Mouse (Mus musculus) heart, embryonic 11.5 days (tissue): ENCODE data around the gene Kat7. TPM values are rescaled to one million over a fixed set of nuclear protein-coding genes. Genes with fewer than 3 reads are reported as not detected.

Experiments used
- ATAC-seq: fragments of 200-750 bp; cut with Nextera tagmentation; replicated peaks from 2 replicates; pipeline ENCODE4 v1.8.0; 2017; ENCODE audit warnings: moderate library complexity; ENCODE audit not compliant: insufficient number of reproducible peaks, low FRiP score, low TSS enrichment
- H3K27ac ChIP-seq: fragments of 300-500 bp; sonication (generic); 2 replicates; pipeline ENCODE4 v1.5.1; 2014; ENCODE audit warnings: mild to moderate bottlenecking, low read depth, low read length
- H3K27me3 ChIP-seq: fragments of 300-500 bp; sonication (generic); 2 replicates; pipeline ENCODE4 v1.6.1; 2014; ENCODE audit warnings: mild to moderate bottlenecking, low read length, mixed read lengths; ENCODE audit not compliant: control insufficient read depth, insufficient read depth
- H3K36me3 ChIP-seq: fragments of 300-500 bp; sonication (generic); 2 replicates; pipeline ENCODE4 v1.6.1; 2014; ENCODE audit warnings: mild to moderate bottlenecking, low read length, moderate library complexity, mixed read lengths; ENCODE audit not compliant: control insufficient read depth, insufficient read depth
- H3K4me1 ChIP-seq: fragments of 300-500 bp; sonication (generic); 2 replicates; pipeline ENCODE4 v1.6.1; 2014; ENCODE audit warnings: low read length; ENCODE audit not compliant: control insufficient read depth, insufficient read depth
- H3K4me2 ChIP-seq: fragments of 300-500 bp; sonication (generic); 2 replicates; pipeline ENCODE4 v1.6.1; 2014; ENCODE audit warnings: mild to moderate bottlenecking, moderate library complexity
- H3K4me3 ChIP-seq: fragments of 300-500 bp; sonication (generic); 2 replicates; pipeline ENCODE4 v1.5.1; 2014; ENCODE audit warnings: low read depth, low read length
- H3K9ac ChIP-seq: fragments of 300-500 bp; sonication (generic); 2 replicates; pipeline ENCODE4 v1.6.1; 2014; ENCODE audit warnings: mild to moderate bottlenecking, low read depth, low read length, moderate library complexity
- H3K9me3 ChIP-seq: fragments of 300-500 bp; sonication (generic); replicated peaks from 2 replicates; pipeline ENCODE4 v1.6.1; 2016; ENCODE audit warnings: low read length; ENCODE audit not compliant: control insufficient read depth
- WGBS: fragments of 180-500 bp; shearing (Covaris S2); extraction: QIAGEN DNeasy Blood & Tissue Kit; methylation state at CpG from one replicate; pipeline ENCODE4 v1.1.7; 2014; ENCODE audit not compliant: insufficient replicate concordance; 5-methylcytosine and 5-hydroxymethylcytosine counted together
- polyA plus RNA-seq: library from polyadenylated mRNA; unstranded; fragments of >200 nt; fragmentation: Nextera tagmentation; extraction: Ambion mirVana; gene quantifications from 2 replicates; pipeline ENCODE4 v1.2.1, GENCODE M21; 2014

Gene Kat7
- polyA plus RNA-seq, 1 experiment from 2014 or later, result 43.2 TPM

- peak overlapping the region; percentile 98 for H3K4me3 ChIP-seq
- H3K27ac ChIP-seq, result peak overlapping the region; percentile 99
- H3K4me2 ChIP-seq, result peak overlapping the region; percentile 83
- no peaks in the 10 kb centered on the region for H3K27me3 ChIP-seq
- no peaks in the 10 kb centered on the region for H3K9me3 ChIP-seq
- peak; percentile 95 for ATAC-seq
- H3K36me3 ChIP-seq, result peaks cover 7% of the 10 kb centered on the region; the same call in 1 of the 2 replicates
- H3K9ac ChIP-seq, result peak overlapping the region; percentile 99
- peaks cover 14% of the 10 kb centered on the region for H3K4me1 ChIP-seq
- WGBS, result under 1% methylated on average over 36 of the region's 37 CpGs
These were observed 488 bp downstream of the Kat7 start for GRCm38 (mm10) chr11:95309510-95310006.

- Histone ChIP-seq H3K4me2 (no peak overlapping the region), H3K4me1 (peaks cover 14% of the 10 kb centered on the region), H3K9me3 (no peaks in the 10 kb centered on the region), H3K36me3 (peaks cover 7% of the 10 kb centered on the region; the same call in 1 of the 2 replicates), H3K4me3 (no peak overlapping the region), H3K9ac (no peak overlapping the region), H3K27me3 (no peaks in the 10 kb centered on the region), H3K27ac (no peak overlapping the region)
- 77% methylated on average over 8 of the region's 8 CpGs for WGBS
- ATAC-seq, result no peak
These were observed 2.5 kb downstream of the Kat7 start for GRCm38 (mm10) chr11:95307526-95307925.

- WGBS, result 92% methylated on average over 7 of the region's 7 CpGs
- no peak for ATAC-seq
- Histone ChIP-seq H3K9ac (no peak overlapping the region), H3K27me3 (no peaks in the 10 kb centered on the region), H3K9me3 (no peaks in the 10 kb centered on the region), H3K36me3 (peaks cover 10% of the 10 kb centered on the region), H3K4me3 (no peak overlapping the region), H3K27ac (no peak overlapping the region), H3K4me2 (no peak overlapping the region), H3K4me1 (peaks cover 8% of the 10 kb centered on the region)
These were observed 4.4 kb downstream of the Kat7 start for GRCm38 (mm10) chr11:95305600-95305999.

- ATAC-seq, result no peak
- no peak overlapping the region for H3K27ac ChIP-seq
- H3K36me3 ChIP-seq, result peaks cover 27% of the 10 kb centered on the region
- no peaks in the 10 kb centered on the region for H3K4me1 ChIP-seq
- no peak overlapping the region for H3K9ac ChIP-seq
- no peak overlapping the region for H3K4me3 ChIP-seq
- WGBS, result 94% methylated on average over 3 of the region's 3 CpGs
- no peaks in the 10 kb centered on the region for H3K9me3 ChIP-seq
- H3K27me3 ChIP-seq, result no peaks in the 10 kb centered on the region
- no peak overlapping the region for H3K4me2 ChIP-seq
These were observed 8.3 kb downstream of the Kat7 start for GRCm38 (mm10) chr11:95301772-95302171.

GRCm38 (mm10) chr11:95299886-95300285, 10.2 kb downstream of the Kat7 start:
- Histone ChIP-seq H3K36me3 (peaks cover 19% of the 10 kb centered on the region), H3K9me3 (no peaks in the 10 kb centered on the region), H3K9ac (no peak overlapping the region), H3K27me3 (no peaks in the 10 kb centered on the region), H3K4me2 (no peak overlapping the region), H3K4me1 (no peaks in the 10 kb centered on the region), H3K4me3 (no peak overlapping the region), H3K27ac (no peak overlapping the region)
- WGBS, result 89% methylated on average over 12 of the region's 12 CpGs
- ATAC-seq, result no peak

GRCm38 (mm10) chr11:95298146-95298545, 11.9 kb downstream of the Kat7 start:
- Histone ChIP-seq H3K4me3 (no peak overlapping the region), H3K9me3 (no peaks in the 10 kb centered on the region), H3K27ac (no peak overlapping the region), H3K4me2 (no peak overlapping the region), H3K36me3 (peaks cover 27% of the 10 kb centered on the region), H3K9ac (no peak overlapping the region), H3K27me3 (no peaks in the 10 kb centered on the region), H3K4me1 (no peaks in the 10 kb centered on the region)
- no peak for ATAC-seq
- WGBS, result 20% methylated on average over 2 of the region's 2 CpGs

GRCm38 (mm10) chr11:95295736-95296135, 14.3 kb downstream of the Kat7 start:
- no peak overlapping the region for H3K27ac ChIP-seq
- no peaks in the 10 kb centered on the region for H3K27me3 ChIP-seq
- no peak overlapping the region for H3K4me2 ChIP-seq
- peaks cover 25% of the 10 kb centered on the region for H3K36me3 ChIP-seq
- ATAC-seq, result no peak
- 95% methylated on average over 12 of the region's 13 CpGs for WGBS
- no peaks in the 10 kb centered on the region for H3K9me3 ChIP-seq
- H3K9ac ChIP-seq, result no peak overlapping the region
- H3K4me1 ChIP-seq, result no peaks in the 10 kb centered on the region
- no peak overlapping the region for H3K4me3 ChIP-seq

- no peaks in the 10 kb centered on the region for H3K27me3 ChIP-seq
- 83% methylated on average over 8 of the region's 8 CpGs for WGBS
These were observed 16.9 kb downstream of the Kat7 start for GRCm38 (mm10) chr11:95293017-95293624.

DNA sequence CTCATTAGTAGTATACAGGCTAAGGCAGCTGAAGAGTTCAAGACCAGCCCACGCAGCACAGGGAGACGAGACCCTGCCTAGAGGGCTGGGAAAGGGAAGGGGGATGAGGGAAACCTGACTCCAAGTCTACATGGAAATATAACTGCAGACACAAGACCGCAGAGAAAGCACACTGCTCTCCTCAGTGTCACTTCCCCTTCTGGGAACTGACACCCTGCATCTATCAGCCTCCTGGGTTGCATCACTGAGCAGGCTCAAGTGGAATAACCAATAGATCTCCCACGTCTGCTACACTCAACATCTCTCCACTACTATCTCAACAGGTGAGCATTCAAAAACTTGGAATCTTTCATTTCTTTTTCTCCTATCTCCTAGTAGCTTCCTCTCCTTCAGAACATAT, 18.0 kb downstream of the Kat7 start:
- H3K9me3 ChIP-seq, result no peaks in the 10 kb centered on the region
- H3K4me1 ChIP-seq, result no peaks in the 10 kb centered on the region
- no peaks in the 10 kb centered on the region for H3K27me3 ChIP-seq
- 82% methylated on average over 4 of the region's 4 CpGs for WGBS
- H3K36me3 ChIP-seq, result peaks cover 28% of the 10 kb centered on the region
- no peak for ATAC-seq
- H3K4me2 ChIP-seq, result no peak overlapping the region
- H3K27ac ChIP-seq, result no peak overlapping the region
- no peak overlapping the region for H3K9ac ChIP-seq
- no peak overlapping the region for H3K4me3 ChIP-seq

More at GRCm38 (mm10) chr11:95293017-95293624, 16.9 kb downstream of the Kat7 start:
- Histone ChIP-seq H3K9me3 (no peaks in the 10 kb centered on the region), H3K9ac (no peak overlapping the region), H3K36me3 (peaks cover 30% of the 10 kb centered on the region), H3K4me3 (no peak overlapping the region), H3K4me1 (no peaks in the 10 kb centered on the region), H3K27ac (no peak overlapping the region), H3K4me2 (no peak overlapping the region)
- no peak for ATAC-seq
